ENCODE assay signal across 8 mouse cellular contexts in genomic region chr17:50678748-50679147, GRCm38 (mm10).
DNase-seq lines count a peak whose midpoint lies in the region; ATAC-seq and TF ChIP-seq lines count a peak whose summit lies in the region.
"Had no signal": no experiment of that assay in that cellular context is flagged by ENCODE, and none has a peak within 500 bp of the region (broad histone marks: within the 10 kb centered on the region; RNA-seq: fewer than 3 reads in every experiment).

No protein-coding gene starts in this region.

- no peaks in the 10 kb centered on the region for H3K27me3 ChIP-seq in heart, postnatal 0 days (ENCODE audit: control insufficient read depth, insufficient read depth, low read length)
- H3K27me3 ChIP-seq in lung, postnatal 0 days (replicated peaks; ENCODE audit: insufficient read depth, low read length) = no peaks in the 10 kb centered on the region
- no peaks in the 10 kb centered on the region for H3K27me3 ChIP-seq in forebrain, embryonic 16.5 days (replicated peaks; ENCODE audit: control insufficient read depth, insufficient read depth, low read length)

- H3K4me1 ChIP-seq in heart, postnatal 0 days (ENCODE audit: control insufficient read depth, insufficient read depth) = peaks cover 15% of the 10 kb centered on the region
- no peaks in the 10 kb centered on the region for H3K4me1 ChIP-seq in lung, postnatal 0 days (ENCODE audit: insufficient read depth, low read depth, low read length)
- H3K4me1 ChIP-seq in forebrain, embryonic 16.5 days (replicated peaks; ENCODE audit: control insufficient read depth, insufficient read depth, low read length) = peaks cover 3% of the 10 kb centered on the region

- H3K27ac ChIP-seq in heart, postnatal 0 days (ENCODE audit: low read depth) = peak overlapping the region; percentile 68
- H3K27ac ChIP-seq in lung, postnatal 0 days (ENCODE audit: low read length) = peak overlapping the region; percentile 69; the same call in 1 of the 2 replicates
- H3K27ac ChIP-seq in forebrain, embryonic 16.5 days (ENCODE audit: low read length) = no peak overlapping the region
- H3K27ac ChIP-seq: macrophage had no signal

- DNase-seq in heart, postnatal 0 days (ENCODE audit: low spot score) = no peak
- DNase-seq in heart, adult 9 months (ENCODE audit: low spot score in 2 of 2) = no peak
- DNase-seq in lung, postnatal 0 days (ENCODE audit: low spot score) = no peak
- no peak for DNase-seq in lung, postnatal 25 days (ENCODE audit: low spot score)
- DNase-seq in retina, postnatal 1 day = peak; percentile 53
- no peak for DNase-seq in spleen, adult 18-20 months

- no peak overlapping the region for H3K4me3 ChIP-seq in heart, postnatal 0 days (ENCODE audit: low read depth, low read length)
- no peak overlapping the region for H3K4me3 ChIP-seq in lung, postnatal 0 days (ENCODE audit: low read depth, low read length)
- H3K4me3 ChIP-seq in forebrain, embryonic 16.5 days (replicated peaks; ENCODE audit: low read length) = no peak overlapping the region

- no peak for TF ChIP-seq CTCF in heart, postnatal 0 days (IDR thresholded peaks at IDR 0.05; ENCODE audit: low read depth)
- no peak for TF ChIP-seq CTCF in lung, postnatal 0 days (IDR thresholded peaks at IDR 0.05)

- no peak overlapping the region for H3K4me2 ChIP-seq in heart, postnatal 0 days (ENCODE audit: low read depth, low read length)
- H3K4me2 ChIP-seq in lung, postnatal 0 days (replicated peaks; ENCODE audit: low read depth, low read length) = no peak overlapping the region
- no peak overlapping the region for H3K4me2 ChIP-seq in forebrain, embryonic 16.5 days (ENCODE audit: low read length)

- no peak for ATAC-seq in heart, postnatal 0 days (ENCODE audit: insufficient read depth, low read depth)
- no peak for ATAC-seq in lung, postnatal 0 days
- ATAC-seq in forebrain, embryonic 16.5 days = peak; percentile 67

- H3K9ac ChIP-seq in heart, postnatal 0 days (replicated peaks; ENCODE audit: low read depth, low read length) = no peak overlapping the region
- no peak overlapping the region for H3K9ac ChIP-seq in lung, postnatal 0 days (replicated peaks; ENCODE audit: low read depth)
- no peak overlapping the region for H3K9ac ChIP-seq in forebrain, embryonic 16.5 days (replicated peaks; ENCODE audit: low read depth, low read length)

- no peak for TF ChIP-seq EP300 in heart, postnatal 0 days (IDR thresholded peaks at IDR 0.05; ENCODE audit: low read depth)
- TF ChIP-seq EP300 in lung, postnatal 0 days (IDR thresholded peaks at IDR 0.05) = no peak

- no peaks in the 10 kb centered on the region for H3K9me3 ChIP-seq in heart, postnatal 0 days (replicated peaks; ENCODE audit: control insufficient read depth, low read length)
- H3K9me3 ChIP-seq in lung, postnatal 0 days (ENCODE audit: low read length) = no peaks in the 10 kb centered on the region
- H3K9me3 ChIP-seq in forebrain, embryonic 16.5 days (ENCODE audit: control insufficient read depth, low read length) = no peaks in the 10 kb centered on the region

- H3K36me3 ChIP-seq in heart, postnatal 0 days (replicated peaks; ENCODE audit: control insufficient read depth, insufficient read depth, low read length) = no peaks in the 10 kb centered on the region
- no peaks in the 10 kb centered on the region for H3K36me3 ChIP-seq in lung, postnatal 0 days (ENCODE audit: insufficient read depth, low read length)
- H3K36me3 ChIP-seq in forebrain, embryonic 16.5 days (ENCODE audit: control insufficient read depth, insufficient read depth) = no peaks in the 10 kb centered on the region

- 66% methylated on average over 2 of the region's 2 CpGs for WGBS in heart, postnatal 0 days
- 68% methylated on average over 2 of the region's 2 CpGs for WGBS in lung, postnatal 0 days
- 38% methylated on average over 2 of the region's 2 CpGs for WGBS in forebrain, embryonic 16.5 days
